Mouse (Mus musculus) neural tube, embryonic 10.5 days (tissue): Measurements from ENCODE around the gene Zan.

ENCODE experiments used
- DNase-seq: peaks from one replicate; pipeline ENCODE4 v3.0.0-alpha.2; 2017; ENCODE audit warnings: low spot score; ENCODE audit errors: extremely low spot score

Zan gene

DNA sequence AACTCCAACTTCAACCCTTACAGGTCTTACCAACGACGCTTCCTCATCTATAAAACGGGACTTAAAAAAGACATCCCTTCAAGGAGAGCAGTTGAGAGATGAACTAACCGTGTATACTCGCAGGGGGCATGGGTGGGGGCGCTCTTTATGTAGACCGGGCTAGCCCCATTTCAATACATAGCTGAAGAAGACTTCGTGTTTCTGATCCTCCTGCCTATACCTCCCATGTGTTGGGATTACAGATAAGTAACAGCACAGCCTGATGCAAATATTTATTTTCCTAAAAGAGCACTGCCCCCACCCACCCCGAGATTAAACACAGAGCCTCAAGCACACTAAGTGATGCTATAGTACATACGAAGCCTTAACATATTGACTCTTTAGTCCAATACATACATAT, 142.5 kb downstream of the Zan start:
- DNase-seq, result no peak

DNA sequence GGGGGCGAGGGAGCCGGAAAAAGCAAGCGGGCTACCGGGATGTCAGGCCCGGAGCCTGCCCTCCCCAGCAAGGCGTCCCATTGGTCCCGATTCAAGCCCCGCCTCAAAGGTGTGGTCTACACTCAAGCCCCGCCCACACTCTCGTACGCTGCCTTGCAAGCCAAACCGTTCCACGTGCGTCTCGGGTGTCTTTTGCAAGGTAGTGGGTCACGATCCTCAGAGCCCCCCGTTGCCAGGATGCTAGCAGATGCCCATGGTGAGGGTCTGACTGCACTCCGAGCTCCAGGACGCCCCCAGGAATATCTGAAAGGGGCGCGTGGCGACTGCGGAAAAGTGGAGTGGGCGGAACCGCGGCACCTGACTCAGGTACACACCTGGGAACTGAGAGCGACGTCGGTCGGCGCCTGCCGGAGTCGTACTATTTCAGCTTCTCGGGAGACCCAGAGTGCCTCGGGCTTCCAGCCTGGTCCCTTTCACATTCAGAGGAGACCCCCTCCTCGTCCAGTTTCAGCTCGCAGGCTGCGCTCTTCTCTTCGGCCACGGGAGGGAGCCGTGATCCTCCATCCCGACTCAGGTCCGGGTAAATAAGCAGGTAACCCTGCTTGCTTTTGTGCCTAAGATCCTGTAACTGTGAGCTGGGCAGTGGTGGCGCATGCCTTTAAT, 143.2 kb downstream of the Zan start, which contains the start of gene Slc12a9:
Gene Slc12a9 (minus strand): TSS at position 86 of the 663 bp plus-strand sequence.
- peak; percentile 90 for DNase-seq

GRCm38 (mm10) chr5:137332857-137333511, 143.9 kb downstream of the Zan start:
- DNase-seq, result no peak

DNA sequence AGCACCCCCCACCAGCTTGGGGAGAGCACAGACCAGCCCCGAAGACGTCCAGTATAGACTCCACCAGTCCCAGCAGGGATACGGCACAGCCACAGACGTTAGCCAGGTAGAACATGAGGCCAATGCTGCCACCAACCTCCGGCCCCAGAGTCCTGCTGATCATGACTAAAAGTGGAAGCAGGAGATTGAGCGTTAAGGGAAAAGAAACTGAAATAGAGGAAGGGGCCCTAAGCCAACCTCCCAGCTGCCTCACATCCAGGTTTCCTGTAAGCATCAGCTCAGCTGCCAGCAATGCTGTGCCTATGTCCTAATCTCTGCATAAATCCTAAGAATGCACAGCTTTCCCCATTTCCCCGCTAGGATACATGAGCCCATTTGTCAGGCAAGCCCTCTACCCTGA, 146.0 kb downstream of the Zan start:
- no peak for DNase-seq
